Mouse (Mus musculus) megakaryocyte, embryonic 14.5 days (primary cell): ENCODE results near the gene Tacc2.

Source experiments
- FLI1 ChIP-seq: IDR thresholded peaks from 2 replicates; pipeline ENCODE4 v1.6.1; 2012; ENCODE audit warnings: low read length, inconsistent platforms, mixed read lengths
- GATA1 ChIP-seq: IDR thresholded peaks from 3 replicates; pipeline ENCODE4 v1.6.1; 2012; ENCODE audit warnings: mixed read lengths, low read length, inconsistent platforms, borderline replicate concordance

DNA sequence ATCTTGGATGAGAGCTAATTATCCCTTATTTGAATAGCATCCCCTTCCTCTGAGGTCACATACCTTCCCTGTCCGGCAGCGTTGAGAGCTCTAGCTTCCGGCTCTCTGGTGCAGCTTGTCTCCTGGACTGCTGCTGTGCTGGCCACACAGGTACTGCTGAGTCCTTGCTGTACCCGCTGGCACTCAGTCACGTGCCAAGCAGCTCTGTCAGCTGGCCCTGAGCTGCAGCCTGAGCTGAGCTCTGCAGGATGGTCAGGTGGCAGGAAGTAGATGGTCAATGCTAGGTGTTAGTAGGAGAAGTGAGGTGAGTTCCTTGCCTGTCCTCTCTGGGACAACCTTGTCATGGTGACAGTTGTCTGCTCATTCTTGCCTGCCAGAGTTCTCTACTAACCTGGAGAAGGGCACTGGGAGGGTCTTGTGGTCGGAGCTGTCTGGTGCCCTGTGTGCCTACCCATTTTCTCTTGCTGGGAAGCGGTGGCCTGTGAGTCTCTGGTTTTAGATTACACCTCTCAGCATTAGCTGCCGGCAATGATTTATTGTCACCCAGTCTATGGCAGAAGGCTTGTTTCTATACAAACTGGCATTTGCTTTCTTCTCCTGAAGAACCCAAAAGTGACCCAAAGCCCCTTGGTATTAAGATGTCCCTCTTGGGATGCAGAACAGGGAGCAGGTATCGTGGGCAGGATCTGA, 143.6 kb downstream of the Tacc2 start:
- TF ChIP-seq GATA1 (no peak), FLI1 (no peak)
